Mouse (Mus musculus) embryonic facial prominence, embryonic 14.5 days (tissue): ENCODE measurements around the gene Cldn34b4. TPM values are rescaled to one million over a fixed set of nuclear protein-coding genes. Genes with fewer than 3 reads are reported as not detected.

Experiments used
- ATAC-seq: fragments of 200-750 bp; cut with Nextera tagmentation; 2 replicates; pipeline ENCODE4 v1.8.0; 2017; ENCODE audit warnings: low read depth, moderate number of reproducible peaks, moderate TSS enrichment
- DNase-seq: peaks from one replicate; pipeline ENCODE4 v3.0.0-alpha.2; 2015; ENCODE audit warnings: low spot score
- H3K27ac ChIP-seq: fragments of 300-500 bp; sonication (generic); replicated peaks from 2 replicates; pipeline ENCODE4 v1.5.1; 2014; ENCODE audit warnings: low read depth, mild to moderate bottlenecking, low read length, moderate library complexity
- H3K27me3 ChIP-seq: fragments of 300-500 bp; sonication (generic); replicated peaks from 2 replicates; pipeline ENCODE4 v1.6.1; 2014; ENCODE audit warnings: low read length; ENCODE audit not compliant: control insufficient read depth, insufficient read depth
- H3K36me3 ChIP-seq: fragments of 300-500 bp; sonication (generic); 2 replicates; pipeline ENCODE4 v1.6.1; 2014; ENCODE audit warnings: low read length, mixed read lengths; ENCODE audit not compliant: control insufficient read depth, insufficient read depth
- H3K4me1 ChIP-seq: fragments of 300-500 bp; sonication (generic); 2 replicates; pipeline ENCODE4 v1.6.1; 2014; ENCODE audit warnings: antibody characterized with exemption, low read length; ENCODE audit not compliant: control insufficient read depth, insufficient read depth
- H3K4me2 ChIP-seq: fragments of 300-500 bp; sonication (generic); 2 replicates; pipeline ENCODE4 v1.6.1; 2014; ENCODE audit warnings: low read depth, mild to moderate bottlenecking, low read length, moderate library complexity, mixed read lengths
- H3K4me3 ChIP-seq: fragments of 300-500 bp; sonication (generic); 2 replicates; pipeline ENCODE4 v1.5.1; 2014; ENCODE audit warnings: low read depth, mild to moderate bottlenecking, low read length
- H3K9ac ChIP-seq: fragments of 300-500 bp; sonication (generic); 2 replicates; pipeline ENCODE4 v1.6.1; 2014; ENCODE audit warnings: low read depth, mild to moderate bottlenecking, low read length, moderate library complexity, mixed read lengths
- H3K9me3 ChIP-seq: fragments of 300-500 bp; sonication (generic); 2 replicates; pipeline ENCODE4 v1.6.1; 2016; ENCODE audit warnings: low read length; ENCODE audit not compliant: control insufficient read depth
- WGBS: fragments of 180-500 bp; shearing (Covaris S2); extraction: QIAGEN DNeasy Blood & Tissue Kit; methylation state at CpG from one replicate; pipeline ENCODE4 v1.1.7; 2014; 5-methylcytosine and 5-hydroxymethylcytosine counted together
- polyA plus RNA-seq: library from polyadenylated mRNA; unstranded; fragments of >200 nt; fragmentation: Nextera tagmentation; extraction: Ambion mirVana; gene quantifications from 2 replicates; pipeline ENCODE4 v1.2.1, GENCODE M21; 2014

The Cldn34b4 gene
- not detected in 2 replicates for polyA plus RNA-seq

GRCm38 (mm10) chrX:76393050-76393449 lies at the start of gene Cldn34b4:
Gene Cldn34b4, plus strand, starts transcription at chrX:76393350.
- no peak for ATAC-seq
- WGBS, result 85% methylated on average over 3 of the region's 3 CpGs

More at GRCm38 (mm10) chrX:76393050-76393449, at the start of gene Cldn34b4:
- Histone ChIP-seq H3K27me3 (no peaks in the 10 kb centered on the region), H3K9me3 (no peaks in the 10 kb centered on the region), H3K4me1 (no peaks in the 10 kb centered on the region), H3K4me3 (no peak within 1 kb of the TSS), H3K36me3 (no peaks in the 10 kb centered on the region), H3K27ac (no peak within 1 kb of the TSS), H3K9ac (no peak within 1 kb of the TSS), H3K4me2 (no peak within 1 kb of the TSS)
- no peak for DNase-seq

Other genes with a start within 250 kb of the Cldn34b4 start
- gene Cldn34b3, start 129.0 kb upstream of the Cldn34b4 start, polyA plus RNA-seq, result not detected in 2 replicates
- gene Cldn34d, start 209.6 kb downstream of the Cldn34b4 start, polyA plus RNA-seq, result not detected in 2 replicates